Mouse (Mus musculus): ENCODE data around the gene Syne2.
"Not testable (repeated sequence)": the region's sequence is repeated elsewhere in the genome, so short reads cannot be mapped to it uniquely, and the experiment has no call there.

Gene Syne2

GRCm38 (mm10) chr12:76095117-76096035 is 277.4 kb downstream of the Syne2 start:
- CTCF ChIA-PET = interaction anchor here (0.6 kb wide), 1 partner anchor 29 kb away, joined by 3 read pairs; no protein-coding TSS in a partner anchor

GRCm38 (mm10) chr12:76102621-76103020 is 284.7 kb downstream of the Syne2 start:
- CTCF ChIA-PET = interaction anchor here (0.5 kb wide), 1 partner anchor 90 kb away, joined by 4 read pairs; no protein-coding TSS in a partner anchor

GRCm38 (mm10) chr12:76104596-76105351 is 286.8 kb downstream of the Syne2 start:
- CTCF ChIA-PET = no interaction called here

- CTCF ChIA-PET = no interaction called here
Observed at GRCm38 (mm10) chr12:76109646-76110405, 291.9 kb downstream of the Syne2 start.

GRCm38 (mm10) chr12:76111046-76111445 is 293.1 kb downstream of the Syne2 start:
- CTCF ChIA-PET = no interaction called here

DNA sequence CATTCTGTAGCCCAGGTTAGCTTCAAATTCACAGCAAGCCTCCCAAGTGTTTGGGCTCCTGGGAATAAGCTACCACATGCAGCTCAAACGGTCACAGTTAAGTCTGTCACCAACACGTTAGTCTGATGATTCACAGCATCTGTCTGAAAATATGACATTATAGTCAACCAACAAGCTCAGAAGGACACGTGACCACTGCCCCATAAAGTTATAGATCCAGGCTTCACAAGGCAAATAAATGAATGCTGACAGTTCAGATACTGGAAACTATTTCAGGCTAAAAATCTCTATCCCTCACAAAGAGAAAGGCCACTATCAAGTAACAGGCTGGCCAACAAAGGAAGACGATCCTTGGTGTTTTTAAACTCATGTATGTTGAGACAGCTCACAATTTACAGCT is 298.6 kb downstream of the Syne2 start:
- CTCF ChIA-PET = no interaction called here

GRCm38 (mm10) chr12:76117632-76118153 is 299.8 kb downstream of the Syne2 start:
- CTCF ChIA-PET = no interaction called here

DNA sequence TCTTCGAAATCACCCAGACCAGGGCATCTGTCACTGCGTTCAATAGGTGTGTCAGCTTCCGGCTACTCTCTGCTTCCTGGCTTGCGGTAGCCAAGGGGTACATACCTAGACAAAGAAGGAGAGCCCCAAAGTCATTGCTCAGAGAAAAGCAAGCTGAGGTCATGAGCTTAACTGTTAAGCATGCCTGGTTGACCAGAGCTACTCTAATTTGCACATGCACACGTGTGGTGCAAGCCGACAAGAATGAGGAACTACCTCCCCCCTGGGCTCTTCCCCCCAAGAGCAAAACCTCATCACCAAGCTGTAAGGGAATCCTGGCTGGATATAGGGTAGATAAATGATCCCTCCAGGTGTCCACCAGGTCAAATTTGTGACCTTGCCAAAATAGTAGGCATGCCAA is 305.3 kb downstream of the Syne2 start:
- CTCF ChIA-PET = no interaction called here

DNA sequence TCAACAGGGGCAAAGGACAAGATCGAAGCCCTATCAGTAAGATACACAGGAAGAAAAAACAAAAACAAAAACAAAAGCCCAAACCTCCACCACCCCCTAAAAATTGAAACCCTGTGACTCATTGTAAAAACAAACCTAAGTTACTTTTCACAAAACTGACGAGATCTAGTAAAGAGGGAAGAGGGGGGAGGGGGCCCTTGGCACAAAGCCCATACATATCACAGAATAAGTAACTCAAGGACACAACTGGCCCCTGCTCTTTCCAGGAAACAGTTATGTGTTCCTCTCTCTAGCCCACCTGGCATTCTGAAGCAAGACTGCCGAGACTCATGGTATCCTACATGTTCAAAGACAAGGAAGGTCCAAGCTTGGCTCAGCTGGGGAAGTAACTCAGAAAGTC is 310.4 kb downstream of the Syne2 start:
- CTCF ChIA-PET = interaction anchor here (0.6 kb wide), 1 partner anchor 1059 kb away, joined by 3 read pairs; no protein-coding TSS in a partner anchor

GRCm38 (mm10) chr12:76128831-76129230 is 310.9 kb downstream of the Syne2 start:
- CTCF ChIA-PET = interaction anchor here (0.6 to 1.2 kb wide), 2 partner anchors 113 to 1058 kb away, joined by 3 to 4 read pairs; no protein-coding TSS in a partner anchor

DNA sequence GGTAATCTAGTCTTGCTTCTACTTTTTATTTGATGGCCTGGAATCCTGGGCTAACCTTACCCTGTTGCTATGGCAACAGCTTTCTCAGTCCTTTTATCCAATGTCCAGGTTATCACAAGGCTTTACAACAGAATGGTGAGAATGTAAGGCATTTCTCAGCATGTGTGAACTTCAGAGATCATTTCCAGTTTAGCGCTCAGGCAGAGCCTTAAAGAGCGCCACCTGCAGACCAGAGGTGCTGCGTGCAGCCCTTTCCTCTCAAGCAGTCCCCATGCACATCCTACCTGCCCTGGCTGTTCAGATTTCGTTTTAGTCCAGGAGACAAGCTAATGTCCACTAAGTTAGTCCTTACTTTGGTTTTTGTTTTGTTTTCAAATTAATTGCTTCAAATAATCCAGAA is 312.3 kb downstream of the Syne2 start:
- CTCF ChIA-PET = interaction anchor here (0.8 to 1.1 kb wide), 2 partner anchors 114 to 465 kb away, joined by 3 to 7 read pairs; no protein-coding TSS in a partner anchor

DNA sequence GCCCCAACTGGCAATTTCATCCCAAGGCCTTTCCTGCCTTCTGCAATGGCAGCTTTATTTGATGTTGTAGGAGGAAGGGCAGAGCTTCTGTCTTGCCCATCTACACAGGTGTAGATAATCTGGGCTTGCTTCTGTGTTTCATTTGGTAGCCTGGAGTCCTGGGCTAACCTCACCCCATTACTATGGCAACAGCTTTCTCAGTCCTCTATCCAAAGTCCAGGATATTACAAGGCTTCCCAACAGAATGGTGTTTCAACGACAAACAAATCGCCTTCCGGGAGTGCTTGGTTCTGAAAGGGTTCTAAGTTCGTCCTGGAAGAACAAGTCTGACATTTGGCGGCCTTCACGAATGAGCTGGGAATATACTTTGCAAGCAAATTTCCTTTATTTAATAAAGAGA is 313.0 kb downstream of the Syne2 start:
- CTCF ChIA-PET = interaction anchor here (0.8 to 1.1 kb wide), 2 partner anchors 114 to 466 kb away, joined by 3 to 7 read pairs; no protein-coding TSS in a partner anchor

GRCm38 (mm10) chr12:76132591-76132990 is 314.7 kb downstream of the Syne2 start:
- CTCF ChIA-PET = no interaction called here

GRCm38 (mm10) chr12:76133081-76133480 is 315.1 kb downstream of the Syne2 start:
- CTCF ChIA-PET = not testable (repeated sequence)

DNA sequence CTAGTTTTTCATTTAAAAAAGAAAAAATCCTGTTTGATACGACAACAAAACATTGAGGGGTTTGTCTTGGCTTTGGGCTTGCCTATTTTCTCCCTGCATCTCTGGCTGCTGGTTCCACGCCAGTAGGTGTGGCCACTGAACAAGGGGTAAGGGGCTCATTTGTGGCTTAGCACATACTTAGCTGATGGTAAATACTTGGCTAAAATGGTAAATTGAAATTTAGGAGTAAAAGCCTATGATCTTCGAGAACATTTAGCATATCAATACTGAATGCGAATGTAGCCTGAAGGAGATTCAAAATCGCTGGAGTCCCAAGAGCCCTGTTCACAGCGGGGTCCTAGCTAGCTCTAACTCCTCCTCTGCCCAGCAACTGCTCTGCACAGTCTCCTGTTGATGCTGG is 318.8 kb downstream of the Syne2 start:
- CTCF ChIA-PET = no interaction called here

GRCm38 (mm10) chr12:76152389-76152788 is 334.5 kb downstream of the Syne2 start:
- CTCF ChIA-PET = not testable (repeated sequence)

Measured in spleen, embryonic (tissue).